Mouse (Mus musculus) heart, embryonic 14.5 days (tissue): ENCODE results near the gene Nabp1. TPM values are rescaled to one million over a fixed set of nuclear protein-coding genes. Genes with fewer than 3 reads are reported as not detected.
"Not testable (repeated sequence)": the region's sequence is repeated elsewhere in the genome, so short reads cannot be mapped to it uniquely, and the experiment has no call there.

Experiments used
- ATAC-seq: fragments of 200-750 bp; cut with Nextera tagmentation; 2 replicates; pipeline ENCODE4 v1.8.0; 2017; ENCODE audit warnings: low read depth, moderate TSS enrichment; ENCODE audit not compliant: insufficient number of reproducible peaks, insufficient read depth, low FRiP score
- H3K27ac ChIP-seq, 2 experiments: fragments of 200-500 bp in 1 of 2; fragments of 300-500 bp in 1 of 2; sonication (generic) in 1 of 2; replicated peaks in 1 of 2; 2 replicates each; pipeline ENCODE4 v1.5.1; 2012 to 2014; ENCODE audit warnings: low read depth in 2 of 2, low read length in 2 of 2, control low read depth in 1 of 2, mild to moderate bottlenecking in 1 of 2, mixed read lengths in 1 of 2; ENCODE audit not compliant: control insufficient read depth in 1 of 2, insufficient read depth in 1 of 2
- H3K27me3 ChIP-seq: fragments of 300-500 bp; sonication (generic); 2 replicates; pipeline ENCODE4 v1.6.1; 2014; ENCODE audit warnings: mild to moderate bottlenecking, low read length, control low read depth; ENCODE audit not compliant: control insufficient read depth, insufficient read depth
- H3K36me3 ChIP-seq: fragments of 300-500 bp; sonication (generic); 2 replicates; pipeline ENCODE4 v1.6.1; 2014; ENCODE audit warnings: mild to moderate bottlenecking, control low read depth, low read length, mixed read lengths; ENCODE audit not compliant: control insufficient read depth, insufficient read depth
- H3K4me1 ChIP-seq, 2 experiments: fragments of 200-500 bp in 1 of 2; fragments of 300-500 bp in 1 of 2; sonication (generic) in 1 of 2; 2 replicates each; pipeline ENCODE4 v1.6.1; 2012 to 2014; ENCODE audit warnings: low read length in 2 of 2, control low read depth in 1 of 2, mixed read lengths in 1 of 2; ENCODE audit not compliant: control insufficient read depth in 2 of 2, insufficient read depth in 2 of 2
- H3K4me2 ChIP-seq: fragments of 300-500 bp; sonication (generic); 2 replicates; pipeline ENCODE4 v1.6.1; 2014; ENCODE audit warnings: mild to moderate bottlenecking, low read length
- H3K4me3 ChIP-seq, 2 experiments: fragments of 200-500 bp in 1 of 2; fragments of 300-500 bp in 1 of 2; sonication (generic) in 1 of 2; 2 replicates each; pipeline ENCODE4 v1.5.1; 2012 to 2014; ENCODE audit warnings: low read length in 2 of 2, mild to moderate bottlenecking in 2 of 2, control low read depth in 1 of 2, low read depth in 1 of 2, moderate library complexity in 1 of 2; ENCODE audit not compliant: control insufficient read depth in 1 of 2, insufficient read depth in 1 of 2
- H3K9ac ChIP-seq: fragments of 300-500 bp; sonication (generic); 2 replicates; pipeline ENCODE4 v1.6.1; 2014; ENCODE audit warnings: mild to moderate bottlenecking, low read length
- H3K9me3 ChIP-seq: fragments of 300-500 bp; sonication (generic); 2 replicates; pipeline ENCODE4 v1.6.1; 2016; ENCODE audit warnings: low read length, control low read depth; ENCODE audit not compliant: control insufficient read depth
- WGBS: fragments of 180-500 bp; shearing (Covaris S2); extraction: QIAGEN DNeasy Blood & Tissue Kit; methylation state at CpG from one replicate; pipeline ENCODE4 v1.1.7; 2014; 5-methylcytosine and 5-hydroxymethylcytosine counted together
- polyA plus RNA-seq: library from polyadenylated mRNA; unstranded; fragments of >200 nt; fragmentation: Nextera tagmentation; extraction: Ambion mirVana; gene quantifications from 2 replicates; pipeline ENCODE4 v1.2.1, GENCODE M21; 2014

Gene Nabp1
- polyA plus RNA-seq, 1 experiment from 2014 or later = 19.8 TPM

DNA sequence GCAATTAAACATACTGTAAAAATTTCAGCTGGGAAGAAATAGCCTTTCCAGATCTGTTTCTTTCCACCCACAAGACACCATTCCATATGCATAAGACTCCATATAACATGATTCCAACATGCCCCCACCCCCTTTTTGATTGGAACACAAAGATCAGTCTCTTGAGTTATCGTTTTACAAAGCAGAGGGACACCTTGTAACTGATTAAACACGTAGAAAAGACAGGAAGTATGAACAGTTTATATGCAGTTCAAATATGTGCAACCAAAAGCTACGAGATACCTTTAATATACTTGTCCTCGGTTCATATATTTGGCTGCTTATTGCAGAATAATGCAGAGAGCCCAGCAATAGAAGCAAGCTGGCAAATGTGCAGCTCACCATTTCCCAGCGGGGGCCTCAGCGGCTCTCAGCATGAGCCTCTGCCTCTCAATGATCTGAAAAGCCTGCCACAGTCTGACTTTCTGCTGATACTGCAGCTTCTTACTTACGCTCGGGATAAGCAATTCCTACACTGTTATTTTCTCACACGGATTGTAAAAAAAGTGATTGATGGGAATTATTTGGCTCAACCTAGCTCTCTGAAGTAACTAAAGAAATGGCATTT, 32.3 kb downstream of the Nabp1 start:
- no peaks in the 10 kb centered on the region for H3K4me1 ChIP-seq
- no peaks in the 10 kb centered on the region for H3K27me3 ChIP-seq
- no peaks in the 10 kb centered on the region for H3K36me3 ChIP-seq
- no peak for ATAC-seq
- no peak overlapping the region for H3K4me2 ChIP-seq
- no peak overlapping the region for H3K27ac ChIP-seq
- H3K4me3 ChIP-seq = no peak overlapping the region
- H3K9me3 ChIP-seq = no peaks in the 10 kb centered on the region
- WGBS = 32% methylated on average over 9 of the region's 9 CpGs
- no peak overlapping the region for H3K9ac ChIP-seq

DNA sequence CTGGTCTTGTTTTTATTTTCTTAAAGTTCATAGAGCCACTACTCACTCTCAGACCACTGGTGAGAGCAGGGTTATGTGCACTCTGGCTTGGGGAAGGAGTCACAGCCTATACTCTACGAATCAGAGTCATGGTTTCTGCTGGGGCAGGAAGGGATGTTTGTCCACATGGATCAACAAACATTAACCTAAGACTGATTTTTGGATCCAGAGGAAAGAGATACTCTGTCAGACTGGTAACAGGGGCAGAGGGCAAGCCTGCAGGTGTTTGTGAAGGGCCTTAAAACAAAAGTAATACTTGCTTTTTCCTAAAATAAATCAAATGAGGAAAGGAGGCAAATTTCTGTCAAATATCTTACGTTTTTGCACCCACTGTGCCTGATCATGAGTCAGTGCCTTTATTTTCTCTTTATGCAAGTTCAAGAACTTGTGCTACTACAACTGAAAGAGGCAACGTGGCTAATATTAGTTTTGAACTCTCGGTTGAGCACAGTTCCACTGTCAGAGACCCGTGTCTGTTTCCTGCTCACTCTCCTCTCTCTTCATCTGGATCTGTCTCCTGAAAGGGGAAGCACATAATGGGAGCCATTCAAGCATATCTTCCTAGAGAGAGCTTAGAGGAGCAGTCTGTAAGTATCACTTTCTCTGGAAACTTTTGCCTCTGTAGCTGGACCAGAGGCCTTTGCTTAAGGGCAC, 32.9 kb downstream of the Nabp1 start:
- WGBS = 64% methylated on average over 5 of the region's 5 CpGs
- Histone ChIP-seq H3K4me2 (no peak overlapping the region), H3K4me3 (no peak overlapping the region), H3K9me3 (no peaks in the 10 kb centered on the region), H3K27me3 (no peaks in the 10 kb centered on the region), H3K36me3 (no peaks in the 10 kb centered on the region), H3K4me1 (no peaks in the 10 kb centered on the region), H3K27ac (no peak overlapping the region), H3K9ac (no peak overlapping the region)
- ATAC-seq = no peak

DNA sequence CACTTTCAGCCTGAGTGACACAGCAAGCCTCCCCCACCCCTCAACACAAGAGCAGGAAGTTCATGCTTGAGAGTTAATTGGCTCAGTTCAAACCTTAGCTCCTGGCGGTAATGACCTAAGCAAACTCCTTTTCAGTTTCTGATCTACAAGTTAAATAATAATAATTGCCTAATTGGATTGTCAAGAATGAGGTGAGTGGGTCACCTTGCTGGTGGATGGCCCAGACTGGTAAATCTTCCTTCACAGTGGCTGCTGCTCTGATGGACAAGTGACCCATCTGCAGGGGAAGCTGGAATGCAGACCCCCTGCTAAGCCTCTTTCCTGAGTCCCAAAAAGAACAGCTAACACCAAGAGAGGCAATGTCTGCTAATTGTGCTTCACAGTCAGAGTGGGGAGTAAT, 48.5 kb downstream of the Nabp1 start:
- Histone ChIP-seq H3K27me3 (no peaks in the 10 kb centered on the region), H3K4me2 (no peak overlapping the region), H3K36me3 (no peaks in the 10 kb centered on the region), H3K27ac (no peak overlapping the region), H3K4me1 (no peaks in the 10 kb centered on the region), H3K4me3 (no peak overlapping the region), H3K9me3 (no peaks in the 10 kb centered on the region), H3K9ac (no peak overlapping the region)
- ATAC-seq = no peak
- WGBS = 46% methylated on average over 1 of the region's 1 CpGs

DNA sequence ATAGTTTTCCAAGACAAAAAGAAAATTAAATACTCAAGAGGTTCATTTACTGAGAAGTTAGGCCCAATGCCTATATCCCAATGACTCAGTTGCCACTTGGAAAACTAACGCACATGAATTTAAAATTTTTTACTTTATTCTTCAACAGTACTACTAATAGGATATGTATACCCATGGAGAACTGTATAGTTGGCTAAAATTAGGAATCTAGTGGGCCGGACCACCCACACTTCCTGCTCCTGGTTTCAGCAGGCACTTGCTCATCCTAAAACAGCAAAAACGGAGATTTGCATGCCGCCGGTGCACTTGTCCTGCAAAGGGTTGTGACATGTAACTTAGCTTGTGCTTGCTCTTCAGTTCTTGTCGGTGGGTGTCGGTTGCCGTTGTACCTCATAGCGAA, 51.9 kb downstream of the Nabp1 start:
- WGBS = 90% methylated on average over 9 of the region's 9 CpGs
- Histone ChIP-seq H3K4me2 (no peak overlapping the region), H3K4me1 (no peaks in the 10 kb centered on the region), H3K4me3 (no peak overlapping the region), H3K36me3 (no peaks in the 10 kb centered on the region), H3K27me3 (no peaks in the 10 kb centered on the region), H3K9ac (no peak overlapping the region), H3K9me3 (no peaks in the 10 kb centered on the region), H3K27ac (no peak overlapping the region)
- ATAC-seq = no peak

DNA sequence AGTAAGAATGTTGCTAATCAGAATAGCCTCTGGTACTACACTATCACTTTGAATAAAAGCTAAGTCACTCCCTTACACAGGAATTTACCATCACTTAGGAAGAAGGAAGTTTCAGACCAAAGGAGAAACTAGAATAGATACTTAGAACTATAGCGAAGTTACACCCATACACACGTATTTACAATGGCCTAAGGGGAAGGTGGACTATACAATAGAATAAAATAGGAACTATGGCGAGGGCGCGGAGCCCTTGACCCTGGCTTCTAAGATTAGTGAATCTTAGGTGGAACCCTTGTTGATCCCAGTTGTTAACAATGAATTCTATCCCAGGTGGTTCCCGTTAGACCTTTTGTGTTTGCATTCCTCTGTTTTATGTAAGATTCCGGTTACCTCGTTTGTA, 57.2 kb downstream of the Nabp1 start:
- not testable (repeated sequence) for H3K4me2 ChIP-seq, H3K9ac ChIP-seq, H3K4me3 ChIP-seq, H3K9me3 ChIP-seq, ATAC-seq, H3K36me3 ChIP-seq, H3K27ac ChIP-seq, H3K27me3 ChIP-seq, H3K4me1 ChIP-seq
- 88% methylated on average over 8 of the region's 8 CpGs for WGBS

DNA sequence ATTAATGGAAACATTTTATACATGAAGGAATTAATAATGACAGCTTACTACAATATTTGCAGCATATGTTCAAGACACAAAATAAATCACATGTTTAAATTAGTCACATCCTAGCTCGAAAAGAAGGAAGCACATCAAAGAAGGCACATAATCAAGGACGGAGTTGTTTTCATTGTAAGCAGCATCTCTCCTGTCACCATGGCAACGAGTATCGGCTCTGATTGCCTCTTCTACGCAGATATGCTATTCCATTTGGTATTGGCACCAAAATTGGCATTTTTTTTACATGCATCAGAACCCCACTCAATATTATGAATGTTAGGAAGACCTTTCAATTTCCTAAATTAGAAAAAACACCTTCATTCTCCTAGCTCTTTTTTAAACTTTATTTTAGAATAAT, 59.5 kb downstream of the Nabp1 start:
- Histone ChIP-seq H3K4me3 (no peak overlapping the region), H3K4me1 (no peaks in the 10 kb centered on the region), H3K4me2 (no peak overlapping the region), H3K27me3 (no peaks in the 10 kb centered on the region), H3K36me3 (no peaks in the 10 kb centered on the region), H3K27ac (no peak overlapping the region), H3K9ac (no peak overlapping the region), H3K9me3 (no peaks in the 10 kb centered on the region)
- 77% methylated on average over 5 of the region's 5 CpGs for WGBS
- no peak for ATAC-seq

Other genes with a start within 250 kb of the Nabp1 start
- gene Cavin2, start 189.3 kb downstream of the Nabp1 start, polyA plus RNA-seq = 216 and 221 TPM in 2 replicates